Comparison of ENCODE assay signal across 8 mouse cellular contexts in genomic region chr17:29094310-29095181, GRCm38 (mm10). TPM values are rescaled to one million over a fixed set of nuclear protein-coding genes. Genes with fewer than 3 reads are reported as not detected.
A peak's percentile ranks its signal among the peaks of the same experiment; 100 is the strongest.
DNase-seq lines count a peak whose midpoint lies in the region; ATAC-seq and TF ChIP-seq lines count a peak whose summit lies in the region.

No protein-coding gene starts in this region.

- H3K27ac ChIP-seq in embryonic facial prominence, embryonic 12.5 days: no peak overlapping the region; the same call in 1 of the 2 replicates
- H3K27ac ChIP-seq in heart, adult 2 months: peak overlapping the region; percentile 97
- peak overlapping the region; percentile 72 for H3K27ac ChIP-seq in kidney, adult 2 months (ENCODE audit: insufficient read depth, low read depth, low read length)
- peak overlapping the region; percentile 87 for H3K27ac ChIP-seq in liver, postnatal 0 days (ENCODE audit: low read depth)
- 0 out of 2 replicates have a peak overlapping the region, but pooled peaks have one; percentile 47 for H3K27ac ChIP-seq in neural tube, embryonic 13.5 days (replicated peaks)

- under 1% methylated on average over 71 of the region's 71 CpGs for WGBS in embryonic facial prominence, embryonic 12.5 days
- under 1% methylated on average over 71 of the region's 71 CpGs for WGBS in heart, adult 2 months
- WGBS in kidney, adult 2 months: under 1% methylated on average over 71 of the region's 71 CpGs
- under 1% methylated on average over 69 of the region's 71 CpGs for WGBS in liver, postnatal 0 days (ENCODE audit: insufficient replicate concordance)
- under 1% methylated on average over 69 of the region's 71 CpGs for WGBS in neural tube, embryonic 13.5 days

- intact Hi-C loops in heart, adult 2 months (cut with DNase I): loop anchor here (1.0 kb wide), 1 partner anchor 45 kb away; no protein-coding TSS in a partner anchor

- no peaks in the 10 kb centered on the region for H3K79me2 ChIP-seq in heart, adult 2 months (replicated peaks; ENCODE audit: control insufficient read depth, insufficient read depth, low read length)

- no peak for TF ChIP-seq POLR2A in heart, adult 2 months (IDR thresholded peaks at IDR 0.05; ENCODE audit: insufficient read depth, low read depth, low read length)
- TF ChIP-seq POLR2A in kidney, adult 2 months (IDR thresholded peaks at IDR 0.05; ENCODE audit: low read depth, low read length): no peak

- no peaks in the 10 kb centered on the region for H3K36me3 ChIP-seq in embryonic facial prominence, embryonic 12.5 days
- H3K36me3 ChIP-seq in heart, adult 2 months (ENCODE audit: control insufficient read depth, insufficient read depth, low read length): no peaks in the 10 kb centered on the region
- no peaks in the 10 kb centered on the region for H3K36me3 ChIP-seq in kidney, adult 2 months (ENCODE audit: control insufficient read depth, insufficient read depth, low read length)
- H3K36me3 ChIP-seq in liver, postnatal 0 days (replicated peaks; ENCODE audit: insufficient read depth, low read length): peaks cover 15% of the 10 kb centered on the region
- H3K36me3 ChIP-seq in neural tube, embryonic 13.5 days: 0 out of 2 replicates have a peak, but pooled peaks cover 8% of the 10 kb centered on the region

- peak overlapping the region; percentile 53 for H3K9ac ChIP-seq in embryonic facial prominence, embryonic 12.5 days
- H3K9ac ChIP-seq in heart, adult 2 months (ENCODE audit: low read depth, low read length): peak overlapping the region; percentile 77
- H3K9ac ChIP-seq in liver, postnatal 0 days (replicated peaks): peak overlapping the region; percentile 83
- H3K9ac ChIP-seq in neural tube, embryonic 13.5 days: peak overlapping the region; percentile 75

- peak overlapping the region; percentile 45 for H3K4me3 ChIP-seq in embryonic facial prominence, embryonic 12.5 days
- H3K4me3 ChIP-seq in heart, adult 2 months: peak overlapping the region; percentile 95
- peak overlapping the region; percentile 53 for H3K4me3 ChIP-seq in kidney, adult 2 months (ENCODE audit: insufficient read depth, low read depth, low read length)
- H3K4me3 ChIP-seq in liver, postnatal 0 days (ENCODE audit: low read depth, low read length): peak overlapping the region; percentile 69
- peak overlapping the region; percentile 50 for H3K4me3 ChIP-seq in neural tube, embryonic 13.5 days

- DNase-seq in A20 (ENCODE audit: low read depth, low spot score): peak; percentile 49
- DNase-seq in adrenal gland, postnatal 10 days: peak; percentile 88
- DNase-seq in heart, adult 2 months: peak; percentile 92 to 94
- DNase-seq in kidney, adult 2 months: peak; percentile 81
- peak; percentile 82 for DNase-seq in liver, postnatal 0 days
- DNase-seq in thymus, adult 18-20 months: peak; percentile 30 to 37

- ATAC-seq in embryonic facial prominence, embryonic 12.5 days (ENCODE audit: insufficient number of reproducible peaks, insufficient read depth, low FRiP score, low TSS enrichment): peak; percentile 47; the same call in 1 of the 2 replicates
- ATAC-seq in liver, postnatal 0 days: peak; percentile 69
- peak; percentile 32 for ATAC-seq in neural tube, embryonic 13.5 days (ENCODE audit: low read depth)

- peak; percentile 14; the same call in 1 of the 2 replicates for TF ChIP-seq CTCF in heart, adult 2 months (IDR thresholded peaks at IDR 0.05)
- no peak for TF ChIP-seq CTCF in kidney, adult 2 months (conservative IDR thresholded peaks at IDR 0.05; ENCODE audit: insufficient read depth, insufficient read length, low read depth, low read length)
- TF ChIP-seq CTCF in liver, postnatal 0 days (IDR thresholded peaks at IDR 0.05; ENCODE audit: low read depth): no peak

- H3K27me3 ChIP-seq in embryonic facial prominence, embryonic 12.5 days: peaks cover 48% of the 10 kb centered on the region
- H3K27me3 ChIP-seq in heart, adult 2 months (ENCODE audit: control insufficient read depth, insufficient read depth, low read length): no peaks in the 10 kb centered on the region
- H3K27me3 ChIP-seq in kidney, adult 2 months (replicated peaks; ENCODE audit: control insufficient read depth, insufficient read depth, low read length): no peaks in the 10 kb centered on the region
- H3K27me3 ChIP-seq in liver, postnatal 0 days (ENCODE audit: insufficient read depth, low read length): peaks cover 18% of the 10 kb centered on the region
- H3K27me3 ChIP-seq in neural tube, embryonic 13.5 days: peaks cover 40% of the 10 kb centered on the region

- TF ChIP-seq EP300 in heart, adult 2 months (IDR thresholded peaks at IDR 0.05; ENCODE audit: insufficient read depth, low read depth, low read length): peak; percentile 96
- TF ChIP-seq EP300 in liver, postnatal 0 days (IDR thresholded peaks at IDR 0.05; ENCODE audit: low read depth): peak; percentile 86

- no peaks in the 10 kb centered on the region for H3K9me3 ChIP-seq in embryonic facial prominence, embryonic 12.5 days
- H3K9me3 ChIP-seq in liver, postnatal 0 days (ENCODE audit: low read length): no peaks in the 10 kb centered on the region
- no peaks in the 10 kb centered on the region for H3K9me3 ChIP-seq in neural tube, embryonic 13.5 days

- peak overlapping the region; percentile 77 for H3K4me2 ChIP-seq in embryonic facial prominence, embryonic 12.5 days (replicated peaks)
- H3K4me2 ChIP-seq in liver, postnatal 0 days (ENCODE audit: low read depth, low read length): peak overlapping the region; percentile 84
- H3K4me2 ChIP-seq in neural tube, embryonic 13.5 days: peak overlapping the region; percentile 84

- peaks cover 15% of the 10 kb centered on the region for H3K4me1 ChIP-seq in embryonic facial prominence, embryonic 12.5 days
- no peaks in the 10 kb centered on the region for H3K4me1 ChIP-seq in heart, adult 2 months (ENCODE audit: control insufficient read depth, insufficient read depth, low read length)
- no peaks in the 10 kb centered on the region for H3K4me1 ChIP-seq in kidney, adult 2 months (ENCODE audit: control insufficient read depth, insufficient read depth, low read length)
- peaks cover 20% of the 10 kb centered on the region for H3K4me1 ChIP-seq in liver, postnatal 0 days (ENCODE audit: insufficient read depth)
- peaks cover 27% of the 10 kb centered on the region for H3K4me1 ChIP-seq in neural tube, embryonic 13.5 days (replicated peaks)

RNA-seq across cellular contexts. Expression of gene Cdkn1a, which starts 3.8 kb away (rescaled TPM):
- 100 to 1,000 TPM in 1 of 2 experiments, 10 to 100 TPM in 1; 46.6 to 201 TPM for total RNA-seq in adrenal gland, postnatal 10 days (2021)
- polyA plus RNA-seq in embryonic facial prominence, embryonic 12.5 days (2016; fragmentation: Nextera tagmentation; extraction: Ambion mirVana): 48.2 and 55.6 TPM in 2 replicates
- 100 to 1,000 TPM in 1 of 2 experiments, 10 to 100 TPM in 1; 56.4 to 156 TPM for total RNA-seq in heart, adult 2 months (2021)
- polyA plus RNA-seq in heart, adult 2 months (2012; rRNA removed): 30.4 and 37.3 TPM in 2 replicates
- 11.6 and 13.7 TPM in 2 replicates for polyA plus RNA-seq in kidney, adult 2 months (2012; rRNA removed)
- polyA plus RNA-seq in liver, postnatal 0 days (2015; fragmentation: Nextera tagmentation; extraction: Ambion mirVana): 42.4 and 58.1 TPM in 2 replicates
- polyA plus RNA-seq in neural tube, embryonic 13.5 days (2015; fragmentation: Nextera tagmentation; extraction: Ambion mirVana): 47.2 and 51.0 TPM in 2 replicates

RNA-seq across cellular contexts. Expression of gene Rab44, which starts 19.4 kb away (rescaled TPM):
- 1 to 10 TPM in 1 of 2 experiments, under 1 TPM in 1; 0.66 to 1.4 TPM for total RNA-seq in adrenal gland, postnatal 10 days (2021)
- polyA plus RNA-seq in embryonic facial prominence, embryonic 12.5 days (2016; fragmentation: Nextera tagmentation; extraction: Ambion mirVana): 0.27 and 0.55 TPM in 2 replicates
- under 1 TPM in 1 of 2 experiments, not detected in 1; 0.70 TPM for total RNA-seq in heart, adult 2 months (2021)
- polyA plus RNA-seq in heart, adult 2 months (2012; rRNA removed): 0.23 and 0.38 TPM in 2 replicates
- 0.16 and 0.34 TPM in 2 replicates for polyA plus RNA-seq in kidney, adult 2 months (2012; rRNA removed)
- 5.4 and 6.3 TPM in 2 replicates for polyA plus RNA-seq in liver, postnatal 0 days (2015; fragmentation: Nextera tagmentation; extraction: Ambion mirVana)
- polyA plus RNA-seq in neural tube, embryonic 13.5 days (2015; fragmentation: Nextera tagmentation; extraction: Ambion mirVana): 0.11 TPM in 1 of 2 replicates, not detected in the other

Comparison
In these comparisons a context has a peak if more than half of its experiments do, and no peak if none do; other contexts are left out.
1. DNase-seq: peak in every context shown above with its lines; median percentile 93 in heart, adult 2 months; 88 in adrenal gland, postnatal 10 days; 82 in liver, postnatal 0 days; 81 in kidney, adult 2 months; 49 in A20; 34 in thymus, adult 18-20 months.
2. H3K4me3 ChIP-seq: peak in every context shown above with its lines; median percentile 95 in heart, adult 2 months; 69 in liver, postnatal 0 days; 53 in kidney, adult 2 months; 50 in neural tube, embryonic 13.5 days; 45 in embryonic facial prominence, embryonic 12.5 days.